Mouse (Mus musculus): Measurements from ENCODE around the gene Rpl37. TPM values are rescaled to one million over a fixed set of nuclear protein-coding genes. Genes with fewer than 3 reads are reported as not detected.

Gene Rpl37
- total RNA-seq, 2 experiments from 2014 or later: 274 to 281 TPM

DNA sequence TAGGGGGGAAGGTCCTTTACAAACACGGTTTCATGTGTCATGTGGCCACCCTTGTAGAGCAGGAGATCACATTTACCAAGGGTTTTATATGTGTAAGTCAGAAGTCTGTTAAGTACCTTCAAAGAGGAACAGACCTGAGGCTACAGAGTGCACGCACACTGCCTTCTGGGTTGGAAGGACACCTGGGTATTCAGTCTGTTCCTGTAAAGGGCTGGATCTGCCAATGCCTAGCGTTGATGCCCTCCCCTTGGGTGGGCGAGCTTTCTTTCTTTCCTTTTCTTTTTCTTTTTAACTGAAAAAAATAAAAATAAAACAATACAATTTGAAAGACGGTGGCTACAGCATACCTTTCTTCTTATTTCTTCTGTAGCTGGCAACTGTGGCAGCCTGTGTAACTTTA, 38.6 kb downstream of the Rpl37 start:
- no peak for DNase-seq

DNA sequence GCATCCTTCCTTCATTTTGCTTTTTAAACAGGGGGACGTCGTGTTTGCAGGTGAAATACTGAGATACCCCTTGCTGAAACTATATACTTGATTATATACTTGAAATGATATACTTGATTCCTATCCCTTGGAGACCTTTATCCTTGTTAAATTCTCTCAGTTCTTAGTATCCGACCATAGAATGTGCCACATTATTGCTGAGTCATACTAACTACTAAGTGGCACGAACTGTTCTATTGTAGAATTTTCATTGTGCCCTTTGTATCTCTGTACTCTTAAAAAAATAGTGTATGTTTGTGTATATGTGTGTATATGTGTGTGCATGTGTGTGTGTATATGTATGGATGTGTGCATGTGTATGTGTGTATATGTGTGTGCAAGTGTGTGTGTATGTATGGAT, 39.9 kb downstream of the Rpl37 start:
- DNase-seq: no peak

DNA sequence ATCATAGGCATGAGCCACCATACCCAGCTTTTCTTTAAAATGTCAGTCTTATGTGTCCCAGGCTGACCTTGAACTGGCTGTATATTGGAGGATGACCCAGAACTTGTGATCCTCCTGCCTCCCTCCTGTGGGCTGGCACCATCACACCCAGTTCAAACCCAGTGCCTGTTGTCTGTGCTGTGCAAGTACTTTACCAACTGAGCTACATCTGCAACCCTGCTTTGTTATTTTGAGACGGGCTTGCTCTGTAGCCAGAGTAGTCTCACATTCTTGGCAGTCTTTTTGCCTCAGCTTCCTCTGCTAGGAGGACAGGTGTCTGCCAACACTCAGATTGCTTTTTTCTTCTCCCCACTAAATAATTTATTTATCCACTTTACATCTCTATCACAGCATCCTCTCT, 40.9 kb downstream of the Rpl37 start:
- no peak for DNase-seq

DNA sequence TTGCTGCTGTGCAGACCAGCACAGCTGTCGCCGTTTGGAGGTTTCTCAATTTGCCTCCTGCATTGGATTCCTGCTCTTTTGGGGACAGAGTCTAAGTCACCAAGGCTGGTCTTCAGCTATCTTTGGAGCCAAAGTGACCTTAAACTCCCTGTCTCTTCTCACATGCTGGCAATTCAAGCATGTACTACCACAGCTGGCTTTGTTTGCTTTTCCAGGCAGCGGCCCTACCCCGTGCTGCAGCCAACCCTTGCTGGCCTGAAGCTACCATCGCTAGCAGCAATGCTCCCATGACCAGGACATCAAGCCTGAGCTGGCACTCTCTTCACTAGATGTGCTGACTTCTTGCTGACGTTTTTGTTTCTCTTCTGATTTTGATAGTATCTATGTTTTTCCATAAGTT, 42.4 kb downstream of the Rpl37 start:
- peak; percentile 23 for DNase-seq

DNA sequence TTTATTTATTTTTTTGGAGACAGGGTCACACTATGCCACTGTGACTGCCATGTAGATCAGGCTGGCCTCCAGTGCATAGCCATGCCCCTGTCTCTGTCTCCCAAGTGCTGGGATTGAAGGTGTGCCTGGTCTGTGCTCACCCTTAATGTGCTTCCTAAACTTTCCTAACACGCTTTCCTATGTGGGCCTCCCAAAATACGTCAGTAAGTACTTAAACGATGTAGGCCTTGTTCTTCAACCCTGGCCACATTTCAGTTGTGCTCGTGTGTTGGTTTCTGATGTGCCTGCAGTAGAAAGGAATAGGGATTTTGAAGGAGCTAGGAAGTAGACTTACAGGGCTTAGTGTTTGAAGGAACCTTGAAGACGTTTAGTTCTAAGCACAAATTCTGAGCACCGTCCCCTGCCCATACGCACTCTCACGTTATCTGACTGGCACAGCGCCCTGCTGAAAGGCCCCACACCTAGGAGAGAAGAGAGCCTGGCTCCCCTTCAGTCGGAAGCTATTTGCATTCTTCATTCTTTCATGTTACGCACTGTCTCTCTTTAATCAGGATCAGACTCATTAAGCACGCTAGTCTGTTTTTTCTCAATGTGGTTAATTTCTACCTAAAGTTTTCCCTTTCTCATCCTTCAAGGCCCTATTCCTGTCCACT, 48.8 kb downstream of the Rpl37 start:
- no peak for DNase-seq

Other genes starting within 250 kb of the Rpl37 start
- not detected for gene Mroh2b, start 217.9 kb upstream of the Rpl37 start, total RNA-seq (2021)
- gene C7, start 52.9 kb upstream of the Rpl37 start, total RNA-seq (2021): under 1 TPM; 0.10 to 0.32 TPM
- 1 to 10 TPM; 5.9 to 6.1 TPM for gene Card6, start 8.1 kb upstream of the Rpl37 start, total RNA-seq (2021)
- gene Prkaa1, start 27.2 kb downstream of the Rpl37 start, total RNA-seq (2021): 10 to 100 TPM; 16.7 to 16.9 TPM
- gene Ttc33, start 68.9 kb downstream of the Rpl37 start, total RNA-seq (2021): 10 to 100 TPM; 20.8 to 24.8 TPM
- gene Ptger4, start 127.5 kb downstream of the Rpl37 start, total RNA-seq (2021): 1 to 10 TPM; 5.9 to 6.1 TPM

Measured in heart, postnatal 4 days (tissue).